Mouse (Mus musculus) liver, embryonic 13.5 days (tissue): ENCODE results near the gene Klhl12. TPM values are rescaled to one million over a fixed set of nuclear protein-coding genes. Genes with fewer than 3 reads are reported as not detected.
"Not testable (repeated sequence)": the region's sequence is repeated elsewhere in the genome, so short reads cannot be mapped to it uniquely, and the experiment has no call there.

Source experiments
- ATAC-seq: fragments of 200-750 bp; cut with Nextera tagmentation; 2 replicates; pipeline ENCODE4 v1.8.0; 2017; ENCODE audit warnings: low read depth, mild to moderate bottlenecking, moderate number of reproducible peaks, moderate library complexity
- DNase-seq: peaks from one replicate; pipeline ENCODE4 v3.0.0; 2022
- H3K27ac ChIP-seq: fragments of 300-500 bp; sonication (generic); 2 replicates; pipeline ENCODE4 v1.5.1; 2015; ENCODE audit warnings: moderate library complexity, mild to moderate bottlenecking, inconsistent platforms
- H3K27me3 ChIP-seq: fragments of 300-500 bp; sonication (generic); 2 replicates; pipeline ENCODE4 v1.6.1; 2015; ENCODE audit warnings: mild to moderate bottlenecking, inconsistent platforms
- H3K36me3 ChIP-seq: fragments of 300-500 bp; sonication (generic); 2 replicates; pipeline ENCODE4 v1.6.1; 2015; ENCODE audit warnings: mild to moderate bottlenecking, inconsistent platforms
- H3K4me1 ChIP-seq: fragments of 300-500 bp; sonication (generic); replicated peaks from 2 replicates; pipeline ENCODE4 v1.6.1; 2015; ENCODE audit warnings: inconsistent platforms
- H3K4me2 ChIP-seq: fragments of 300-500 bp; sonication (generic); 2 replicates; pipeline ENCODE4 v1.6.1; 2015; ENCODE audit warnings: inconsistent platforms, mild to moderate bottlenecking, moderate library complexity
- H3K4me3 ChIP-seq: fragments of 300-500 bp; sonication (generic); replicated peaks from 2 replicates; pipeline ENCODE4 v1.5.1; 2015; ENCODE audit warnings: mild to moderate bottlenecking, inconsistent platforms
- H3K9ac ChIP-seq: fragments of 300-500 bp; sonication (generic); 2 replicates; pipeline ENCODE4 v1.6.1; 2015; ENCODE audit warnings: mild to moderate bottlenecking, inconsistent platforms
- H3K9me3 ChIP-seq: fragments of 300-500 bp; sonication (generic); replicated peaks from 2 replicates; pipeline ENCODE4 v1.6.1; 2016; ENCODE audit warnings: inconsistent platforms
- WGBS: fragments of 180-500 bp; shearing (Covaris S2); methylation state at CpG from one replicate; pipeline ENCODE4 v1.1.7; 2015; ENCODE audit not compliant: insufficient replicate concordance; 5-methylcytosine and 5-hydroxymethylcytosine counted together
- polyA plus RNA-seq: library from polyadenylated mRNA; unstranded; fragments of >200 nt; fragmentation: Nextera tagmentation; extraction: Ambion mirVana; gene quantifications from 2 replicates; pipeline ENCODE4 v1.2.1, GENCODE M21; 2015

Klhl12 gene
- polyA plus RNA-seq, 1 experiment from 2014 or later = 34.7 TPM

GRCm38 (mm10) chr1:134516491-134517198 is 61.3 kb downstream of the Klhl12 start:
- Histone ChIP-seq H3K4me1 (peaks cover 46% of the 10 kb centered on the region), H3K36me3 (no peaks in the 10 kb centered on the region), H3K4me2 (no peak overlapping the region), H3K27ac (no peak overlapping the region), H3K9me3 (no peaks in the 10 kb centered on the region), H3K27me3 (peaks cover 45% of the 10 kb centered on the region), H3K9ac (no peak overlapping the region), H3K4me3 (no peak overlapping the region)
- DNase-seq (no peak), ATAC-seq (no peak)
- WGBS = 56% methylated on average over 4 of the region's 4 CpGs

GRCm38 (mm10) chr1:134517841-134518240 is 62.5 kb downstream of the Klhl12 start:
- H3K4me1 ChIP-seq = peaks cover 51% of the 10 kb centered on the region
- WGBS = 80% methylated on average over 14 of the region's 14 CpGs
- not testable (repeated sequence) for H3K36me3 ChIP-seq, H3K9me3 ChIP-seq, H3K4me3 ChIP-seq, H3K4me2 ChIP-seq, ATAC-seq, H3K9ac ChIP-seq, DNase-seq, H3K27ac ChIP-seq
- H3K27me3 ChIP-seq = peaks cover 33% of the 10 kb centered on the region

GRCm38 (mm10) chr1:134518677-134519076 is 63.3 kb downstream of the Klhl12 start:
- Histone ChIP-seq H3K4me1 (peaks cover 45% of the 10 kb centered on the region), H3K4me2 (no peak overlapping the region), H3K9ac (no peak overlapping the region), H3K4me3 (no peak overlapping the region), H3K9me3 (no peaks in the 10 kb centered on the region), H3K27ac (peak overlapping the region; percentile 9), H3K27me3 (peaks cover 25% of the 10 kb centered on the region), H3K36me3 (no peaks in the 10 kb centered on the region)
- 1% methylated on average over 7 of the region's 7 CpGs for WGBS
- ATAC-seq (peak; percentile 72), DNase-seq (peak; percentile 78)

GRCm38 (mm10) chr1:134519201-134519600 is 63.9 kb downstream of the Klhl12 start:
- DNase-seq, H3K36me3 ChIP-seq, H3K4me2 ChIP-seq, H3K4me3 ChIP-seq, ATAC-seq, H3K9ac ChIP-seq, H3K9me3 ChIP-seq: not testable (repeated sequence)
- WGBS = 87% methylated on average over 5 of the region's 5 CpGs
- peak overlapping the region; percentile 9; the same call in 1 of the 2 replicates for H3K27ac ChIP-seq
- H3K27me3 ChIP-seq = peaks cover 20% of the 10 kb centered on the region
- peaks cover 39% of the 10 kb centered on the region for H3K4me1 ChIP-seq

- Histone ChIP-seq H3K36me3 (no peaks in the 10 kb centered on the region), H3K27me3 (peaks cover 10% of the 10 kb centered on the region), H3K4me2 (no peak overlapping the region), H3K9me3 (no peaks in the 10 kb centered on the region), H3K4me1 (peaks cover 39% of the 10 kb centered on the region), H3K27ac (peak overlapping the region; percentile 69), H3K9ac (peak overlapping the region; percentile 11; the same call in 1 of the 2 replicates), H3K4me3 (no peak overlapping the region)
- 24% methylated on average over 8 of the region's 8 CpGs for WGBS
- ATAC-seq = peak; percentile 58
- no peak for DNase-seq
These were observed 64.8 kb downstream of the Klhl12 start for GRCm38 (mm10) chr1:134520001-134520721.

GRCm38 (mm10) chr1:134521163-134521562 is 65.8 kb downstream of the Klhl12 start:
- Histone ChIP-seq H3K9me3 (no peaks in the 10 kb centered on the region), H3K4me3 (no peak overlapping the region), H3K36me3 (no peaks in the 10 kb centered on the region), H3K27me3 (peaks cover 3% of the 10 kb centered on the region), H3K4me1 (peaks cover 47% of the 10 kb centered on the region), H3K9ac (no peak overlapping the region), H3K4me2 (no peak overlapping the region), H3K27ac (peak overlapping the region; percentile 69)
- 44% methylated on average over 7 of the region's 7 CpGs for WGBS
- ATAC-seq (peak; percentile 39; the same call in 1 of the 2 replicates), DNase-seq (no peak)

GRCm38 (mm10) chr1:134522325-134522724 is 67.0 kb downstream of the Klhl12 start:
- Histone ChIP-seq H3K27ac (peak overlapping the region; percentile 24; the same call in 1 of the 2 replicates), H3K9ac (0 out of 2 replicates have a peak overlapping the region, but pooled peaks have one; percentile 11), H3K9me3 (no peaks in the 10 kb centered on the region), H3K36me3 (no peaks in the 10 kb centered on the region), H3K4me1 (peaks cover 59% of the 10 kb centered on the region), H3K4me3 (no peak overlapping the region), H3K4me2 (no peak overlapping the region), H3K27me3 (no peaks in the 10 kb centered on the region)
- WGBS = 29% methylated on average over 2 of the region's 2 CpGs
- ATAC-seq (no peak), DNase-seq (no peak)

- Histone ChIP-seq H3K27me3 (no peaks in the 10 kb centered on the region), H3K4me1 (peaks cover 59% of the 10 kb centered on the region), H3K4me2 (no peak overlapping the region), H3K9ac (no peak overlapping the region), H3K4me3 (no peak overlapping the region), H3K27ac (no peak overlapping the region), H3K9me3 (no peaks in the 10 kb centered on the region), H3K36me3 (no peaks in the 10 kb centered on the region)
- 55% methylated on average over 5 of the region's 5 CpGs for WGBS
- DNase-seq (no peak), ATAC-seq (no peak)
These were observed 69.1 kb downstream of the Klhl12 start for GRCm38 (mm10) chr1:134524424-134524823.

- Histone ChIP-seq H3K9ac (no peak overlapping the region), H3K4me3 (no peak overlapping the region), H3K36me3 (no peaks in the 10 kb centered on the region), H3K9me3 (no peaks in the 10 kb centered on the region), H3K27ac (0 out of 2 replicates have a peak overlapping the region, but pooled peaks have one; percentile 94), H3K4me2 (no peak overlapping the region), H3K4me1 (peaks cover 60% of the 10 kb centered on the region), H3K27me3 (no peaks in the 10 kb centered on the region)
- DNase-seq = no peak
- 79% methylated on average over 1 of the region's 1 CpGs for WGBS
- no peak for ATAC-seq
These were observed 69.7 kb downstream of the Klhl12 start for GRCm38 (mm10) chr1:134525015-134525414.

GRCm38 (mm10) chr1:134526752-134527151 is 71.4 kb downstream of the Klhl12 start:
- Histone ChIP-seq H3K36me3 (no peaks in the 10 kb centered on the region), H3K27me3 (no peaks in the 10 kb centered on the region), H3K4me2 (peak overlapping the region; percentile 60), H3K4me3 (peak overlapping the region; percentile 33), H3K9ac (peak overlapping the region; percentile 66), H3K9me3 (no peaks in the 10 kb centered on the region), H3K27ac (peak overlapping the region; percentile 94), H3K4me1 (peaks cover 52% of the 10 kb centered on the region)
- 9% methylated on average over 6 of the region's 6 CpGs for WGBS
- ATAC-seq (peak; percentile 99), DNase-seq (peak; percentile 72)

- Histone ChIP-seq H3K4me2 (no peak overlapping the region), H3K9ac (no peak overlapping the region), H3K4me1 (peaks cover 50% of the 10 kb centered on the region), H3K27me3 (no peaks in the 10 kb centered on the region), H3K27ac (peak overlapping the region; percentile 61), H3K36me3 (no peaks in the 10 kb centered on the region), H3K9me3 (no peaks in the 10 kb centered on the region), H3K4me3 (no peak overlapping the region)
- DNase-seq (no peak), ATAC-seq (no peak)
- 73% methylated on average over 6 of the region's 6 CpGs for WGBS
These were observed 75.3 kb downstream of the Klhl12 start for GRCm38 (mm10) chr1:134530618-134531017.
